Mouse (Mus musculus): Measurements from ENCODE around the gene Myef2.

The Myef2 gene

DNA sequence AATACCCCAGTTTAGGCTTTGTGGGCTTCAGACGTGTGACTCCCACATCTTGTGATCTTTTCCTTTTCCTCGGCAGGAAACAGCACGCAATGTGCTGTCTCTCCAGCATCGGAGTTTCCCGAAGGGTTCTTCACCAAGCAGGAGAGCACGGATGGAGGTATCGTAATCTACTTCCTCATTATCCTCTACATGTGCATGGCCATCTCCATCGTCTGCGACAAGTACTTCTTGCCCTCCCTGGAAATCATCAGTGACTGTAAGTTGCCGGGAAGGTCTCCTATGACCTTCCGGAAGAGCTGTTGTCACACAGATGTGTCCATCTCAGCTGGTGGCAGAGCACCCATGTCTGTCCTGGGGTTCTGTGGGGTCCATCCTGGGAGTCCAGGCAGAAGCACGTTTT lies 54.8 kb downstream of the Myef2 start:
- no peak for DNase-seq (ENCODE audit: extremely low spot score, low read depth, low spot score)

DNA sequence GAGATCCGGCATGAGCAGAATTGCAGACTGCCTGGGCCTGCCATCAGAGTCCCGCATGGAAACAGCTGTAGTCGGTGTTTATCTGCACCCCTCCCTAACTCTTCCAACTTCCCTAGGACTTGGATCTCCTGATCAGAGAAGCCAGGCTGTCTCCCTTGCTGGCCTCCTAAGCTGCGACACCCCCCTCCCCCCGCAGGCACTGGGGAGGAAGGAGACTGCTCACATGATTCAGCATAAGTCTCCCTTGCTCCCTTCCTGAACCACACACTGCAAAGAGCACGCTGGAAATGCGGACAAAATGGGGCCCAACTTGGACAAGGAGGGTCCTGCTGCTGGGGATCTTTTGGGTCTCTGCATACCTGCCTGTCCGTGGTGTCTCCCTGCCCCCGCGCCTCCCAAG lies 55.6 kb downstream of the Myef2 start, which contains the start of gene Slc24a5:
Gene Slc24a5 (plus strand): TSS at position 231 of the 400 bp plus-strand sequence.
- DNase-seq (ENCODE audit: extremely low spot score, low read depth, low spot score) = no peak

DNA sequence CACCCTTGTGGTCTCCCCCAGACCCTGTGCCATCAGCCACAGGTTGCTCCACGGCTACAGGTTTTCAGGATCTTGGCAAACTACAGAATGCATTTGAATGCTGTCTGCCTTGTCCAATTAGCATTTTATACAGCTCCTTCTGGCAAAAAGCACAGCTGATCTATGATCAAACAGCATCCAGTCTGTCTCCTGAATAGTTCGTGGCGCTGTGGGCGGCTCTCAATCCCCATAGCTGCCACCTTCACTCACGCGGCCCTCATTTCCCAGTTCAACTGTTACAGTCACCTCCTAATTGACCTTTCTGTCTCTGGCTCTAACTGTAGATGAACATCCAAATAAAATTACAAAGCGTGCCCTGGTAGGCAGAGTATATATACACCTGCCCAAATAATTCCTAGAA lies 56.1 kb downstream of the Myef2 start:
- no peak for DNase-seq (ENCODE audit: extremely low spot score, low read depth, low spot score)

DNA sequence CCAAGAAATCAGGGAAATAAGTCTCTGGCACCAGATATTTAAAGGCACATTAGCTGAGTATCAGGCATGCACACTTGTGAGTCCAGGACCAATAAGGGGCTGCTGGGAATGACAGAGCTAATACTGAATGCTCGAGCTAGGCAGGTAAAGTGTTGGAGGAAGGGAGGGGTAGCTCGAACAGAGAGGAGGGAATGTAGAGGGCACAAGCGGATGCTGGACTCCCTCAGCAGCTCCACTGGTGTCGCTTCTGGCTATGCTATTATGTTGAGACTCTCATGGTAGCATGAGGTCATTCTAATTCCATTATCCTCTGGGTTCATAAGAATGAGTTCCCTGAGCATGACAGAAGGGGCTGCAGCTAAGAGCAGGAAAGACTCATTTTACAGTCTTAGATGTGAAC lies 60.5 kb downstream of the Myef2 start:
- DNase-seq (ENCODE audit: extremely low spot score, low read depth, low spot score) = no peak

DNA sequence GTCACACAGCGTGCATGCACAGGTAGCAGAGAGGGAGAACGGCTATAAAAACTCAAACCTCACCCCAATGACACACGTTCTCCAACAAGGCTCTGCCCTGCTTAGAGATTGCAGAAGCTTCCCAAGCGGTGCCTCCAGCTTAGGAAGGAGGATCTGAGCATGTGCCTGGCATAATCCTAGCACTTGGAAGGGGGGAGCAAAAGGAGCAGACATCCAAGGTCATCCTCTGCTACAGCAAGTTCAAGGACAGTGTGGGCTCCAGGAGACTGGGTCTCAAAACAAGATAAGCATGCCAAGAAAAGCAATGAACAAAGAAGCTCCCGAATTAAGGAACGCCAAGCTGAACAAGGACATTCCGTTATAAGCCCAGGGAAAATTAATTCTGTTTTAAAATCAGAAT lies 62.0 kb downstream of the Myef2 start:
- DNase-seq (ENCODE audit: extremely low spot score, low read depth, low spot score) = no peak

DNA sequence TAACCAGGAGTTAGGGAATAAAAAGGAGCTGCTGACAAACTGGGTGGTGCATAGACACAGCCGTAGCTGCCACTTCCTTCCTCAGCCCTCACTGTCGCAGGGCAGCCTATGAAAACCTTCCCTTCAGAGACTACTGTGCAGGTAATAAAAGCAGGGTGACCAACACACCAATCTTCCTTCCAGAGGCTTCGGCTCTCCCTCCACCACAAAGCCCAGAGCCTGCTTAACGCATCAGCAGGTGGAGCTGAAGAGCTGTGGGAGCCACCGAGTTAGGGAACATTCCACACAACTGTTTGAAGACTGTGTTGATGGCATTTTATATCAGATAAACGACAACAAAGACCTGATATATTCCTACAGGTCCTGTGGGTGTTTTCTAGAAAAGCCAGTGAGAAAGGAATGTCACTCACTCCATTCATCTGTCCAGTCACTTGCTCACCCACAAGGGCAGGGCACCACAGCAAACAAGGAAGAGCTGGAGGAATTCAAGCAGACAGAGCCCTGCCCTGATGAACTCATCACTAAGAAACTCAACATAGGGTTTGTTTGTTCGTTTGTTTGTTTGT lies 66.1 kb downstream of the Myef2 start:
- no peak for DNase-seq (ENCODE audit: extremely low spot score, low read depth, low spot score)

DNA sequence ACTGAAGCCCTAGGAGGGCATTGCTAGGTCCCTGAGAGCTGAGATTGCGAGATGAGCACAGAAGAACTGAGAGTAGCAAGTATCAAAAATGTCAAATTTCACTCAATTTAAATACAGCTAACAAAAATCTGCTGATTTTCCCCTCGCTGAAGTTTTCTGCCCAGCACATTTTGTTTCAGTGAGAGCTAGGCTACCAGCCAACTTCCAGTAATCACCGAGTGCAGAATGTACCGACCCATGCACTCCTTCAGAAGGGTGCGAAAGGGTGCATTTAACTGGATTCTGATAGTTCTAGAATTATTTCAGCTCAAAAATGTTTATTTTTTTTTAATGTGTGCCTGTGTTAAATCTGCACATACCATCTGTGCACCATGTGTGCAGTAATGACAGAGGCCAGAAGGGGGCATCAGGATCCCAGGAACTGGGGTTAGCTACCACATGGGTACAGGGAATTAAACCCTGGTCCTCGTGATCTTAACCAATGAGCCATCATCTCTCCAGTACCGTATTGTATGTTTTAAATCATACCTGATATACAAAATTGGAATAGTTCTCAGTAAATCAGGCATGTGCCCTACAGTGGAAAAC lies 68.1 kb downstream of the Myef2 start:
- no peak for DNase-seq (ENCODE audit: extremely low spot score, low read depth, low spot score)
